Mouse (Mus musculus) liver, postnatal 0 days (tissue): ENCODE data around the gene Vsig10. TPM values are rescaled to one million over a fixed set of nuclear protein-coding genes. Genes with fewer than 3 reads are reported as not detected.

Experiments
- ATAC-seq: fragments of 200-750 bp; cut with Nextera tagmentation; 2 replicates; pipeline ENCODE4 v1.8.0; 2017; ENCODE audit warnings: mild to moderate bottlenecking, moderate library complexity
- DNase-seq: peaks from one replicate; pipeline ENCODE4 v3.0.0-alpha.2; 2016
- H3K27ac ChIP-seq: fragments of 300-500 bp; sonication (generic); 2 replicates; pipeline ENCODE4 v1.5.1; 2014; ENCODE audit warnings: antibody characterized with exemption, moderate library complexity, mild to moderate bottlenecking, low read depth
- H3K27me3 ChIP-seq: fragments of 300-500 bp; sonication (generic); 2 replicates; pipeline ENCODE4 v1.6.1; 2014; ENCODE audit warnings: low read length, control low read depth, mixed read lengths; ENCODE audit not compliant: insufficient read depth
- H3K36me3 ChIP-seq: fragments of 300-500 bp; sonication (generic); replicated peaks from 2 replicates; pipeline ENCODE4 v1.6.1; 2014; ENCODE audit warnings: mild to moderate bottlenecking, control low read depth, low read length, moderate library complexity, mixed read lengths; ENCODE audit not compliant: insufficient read depth
- H3K4me1 ChIP-seq: fragments of 300-500 bp; sonication (generic); 2 replicates; pipeline ENCODE4 v1.6.1; 2014; ENCODE audit warnings: antibody characterized with exemption, mild to moderate bottlenecking, control low read depth; ENCODE audit not compliant: insufficient read depth
- H3K4me2 ChIP-seq: fragments of 300-500 bp; sonication (generic); 2 replicates; pipeline ENCODE4 v1.6.1; 2014; ENCODE audit warnings: low read depth, mild to moderate bottlenecking, low read length, moderate library complexity, mixed read lengths
- H3K4me3 ChIP-seq: fragments of 300-500 bp; sonication (generic); 2 replicates; pipeline ENCODE4 v1.5.1; 2014; ENCODE audit warnings: low read depth, low read length
- H3K9ac ChIP-seq: fragments of 300-500 bp; sonication (generic); replicated peaks from 2 replicates; pipeline ENCODE4 v1.6.1; 2014; ENCODE audit warnings: mild to moderate bottlenecking, moderate library complexity
- H3K9me3 ChIP-seq: fragments of 300-500 bp; sonication (generic); 2 replicates; pipeline ENCODE4 v1.6.1; 2016; ENCODE audit warnings: mild to moderate bottlenecking, control low read depth, low read length, mixed read lengths
- CTCF ChIP-seq: sonication (generic); IDR thresholded peaks from 2 replicates; pipeline ENCODE4 v1.5.1; 2016; ENCODE audit warnings: antibody characterized with exemption, low read depth
- EP300 ChIP-seq: IDR thresholded peaks from 2 replicates; pipeline ENCODE4 v1.6.1; 2016; ENCODE audit warnings: antibody characterized with exemption, low read depth, mild to moderate bottlenecking
- WGBS: fragments of 180-500 bp; shearing (Covaris S2); extraction: QIAGEN DNeasy Blood & Tissue Kit; methylation state at CpG from one replicate; pipeline ENCODE4 v1.1.7; 2014; ENCODE audit not compliant: insufficient replicate concordance; 5-methylcytosine and 5-hydroxymethylcytosine counted together
- polyA plus RNA-seq: library from polyadenylated mRNA; unstranded; fragments of >200 nt; fragmentation: Nextera tagmentation; extraction: Ambion mirVana; gene quantifications from 2 replicates; pipeline ENCODE4 v1.2.1, GENCODE M21; 2015

Vsig10 gene
- polyA plus RNA-seq, 1 experiment from 2014 or later: 2.9 TPM

GRCm38 (mm10) chr5:117364821-117365220 lies 45.9 kb downstream of the Vsig10 start:
- H3K27me3 ChIP-seq: no peaks in the 10 kb centered on the region
- no peak overlapping the region for H3K4me3 ChIP-seq
- H3K9me3 ChIP-seq: no peaks in the 10 kb centered on the region
- peaks cover 23% of the 10 kb centered on the region for H3K4me1 ChIP-seq
- ATAC-seq (no peak), DNase-seq (no peak)
- H3K9ac ChIP-seq: peak overlapping the region; percentile 35
- no peak for TF ChIP-seq EP300
- TF ChIP-seq CTCF: no peak
- peak overlapping the region; percentile 8 for H3K4me2 ChIP-seq
- H3K36me3 ChIP-seq: peaks cover 24% of the 10 kb centered on the region
- WGBS: 64% methylated on average over 3 of the region's 3 CpGs
- H3K27ac ChIP-seq: peak overlapping the region; percentile 91

GRCm38 (mm10) chr5:117365904-117366561 lies 47.1 kb downstream of the Vsig10 start:
- Histone ChIP-seq H3K27ac (peak overlapping the region; percentile 91), H3K36me3 (peaks cover 29% of the 10 kb centered on the region), H3K4me1 (peaks cover 14% of the 10 kb centered on the region), H3K9ac (no peak overlapping the region; the same call in 1 of the 2 replicates), H3K27me3 (no peaks in the 10 kb centered on the region), H3K9me3 (no peaks in the 10 kb centered on the region), H3K4me3 (no peak overlapping the region), H3K4me2 (peak overlapping the region; percentile 40)
- DNase-seq (peak; percentile 35), ATAC-seq (peak; percentile 95)
- no peak for TF ChIP-seq CTCF
- peak; percentile 70 for TF ChIP-seq EP300
- 70% methylated on average over 13 of the region's 13 CpGs for WGBS

- Histone ChIP-seq H3K27ac (peak overlapping the region; percentile 91), H3K36me3 (peaks cover 41% of the 10 kb centered on the region)
- TF ChIP-seq CTCF: no peak
- no peak for TF ChIP-seq EP300
Measured at GRCm38 (mm10) chr5:117367206-117367605, 48.3 kb downstream of the Vsig10 start.

GRCm38 (mm10) chr5:117370592-117370991 lies 51.7 kb downstream of the Vsig10 start:
- H3K4me2 ChIP-seq: no peak overlapping the region
- no peak for ATAC-seq
- H3K4me1 ChIP-seq: peaks cover 5% of the 10 kb centered on the region
- 81% methylated on average over 10 of the region's 10 CpGs for WGBS
- no peaks in the 10 kb centered on the region for H3K27me3 ChIP-seq
- H3K36me3 ChIP-seq: peaks cover 45% of the 10 kb centered on the region
- no peak for TF ChIP-seq EP300
- TF ChIP-seq CTCF: no peak
- H3K9me3 ChIP-seq: no peaks in the 10 kb centered on the region
- H3K27ac ChIP-seq: no peak overlapping the region
- no peak overlapping the region for H3K9ac ChIP-seq
- no peak for DNase-seq
- no peak overlapping the region for H3K4me3 ChIP-seq

More at GRCm38 (mm10) chr5:117367206-117367605, 48.3 kb downstream of the Vsig10 start:
- 59% methylated on average over 8 of the region's 8 CpGs for WGBS
- H3K4me2 ChIP-seq: no peak overlapping the region
- peaks cover 14% of the 10 kb centered on the region for H3K4me1 ChIP-seq
- H3K4me3 ChIP-seq: no peak overlapping the region
- no peaks in the 10 kb centered on the region for H3K9me3 ChIP-seq
- no peaks in the 10 kb centered on the region for H3K27me3 ChIP-seq
- no peak for ATAC-seq
- no peak overlapping the region for H3K9ac ChIP-seq
- DNase-seq: no peak

- TF ChIP-seq EP300 (no peak), CTCF (no peak)
- peak; percentile 26; the same call in 1 of the 2 replicates for ATAC-seq
- Histone ChIP-seq H3K9me3 (no peaks in the 10 kb centered on the region), H3K27me3 (no peaks in the 10 kb centered on the region), H3K9ac (no peak overlapping the region), H3K36me3 (peaks cover 59% of the 10 kb centered on the region), H3K27ac (no peak overlapping the region), H3K4me1 (peaks cover 5% of the 10 kb centered on the region), H3K4me3 (no peak overlapping the region), H3K4me2 (no peak overlapping the region)
- WGBS: 73% methylated on average over 9 of the region's 9 CpGs
- DNase-seq: no peak
Measured at GRCm38 (mm10) chr5:117373418-117373817, 54.5 kb downstream of the Vsig10 start.

- H3K27ac ChIP-seq: peak overlapping the region; percentile 66; the same call in 1 of the 2 replicates
- H3K4me3 ChIP-seq: no peak overlapping the region
- DNase-seq (no peak), ATAC-seq (no peak)
- H3K9ac ChIP-seq: no peak overlapping the region
- H3K27me3 ChIP-seq: no peaks in the 10 kb centered on the region
- WGBS: 69% methylated on average over 7 of the region's 7 CpGs
- no peaks in the 10 kb centered on the region for H3K9me3 ChIP-seq
- H3K36me3 ChIP-seq: peaks cover 54% of the 10 kb centered on the region
- no peak for TF ChIP-seq EP300
- H3K4me2 ChIP-seq: no peak overlapping the region
- peaks cover 5% of the 10 kb centered on the region for H3K4me1 ChIP-seq
Measured at GRCm38 (mm10) chr5:117374372-117375049, 55.6 kb downstream of the Vsig10 start.
